Mouse (Mus musculus) right cerebral cortex, adult 18-20 months (tissue): Measurements from ENCODE around the gene Ralgapb.

Experiments used
- DNase-seq: peaks from one replicate; pipeline ENCODE4 v3.0.0; 2022; ENCODE audit warnings: mixed read lengths

The Ralgapb gene

DNA sequence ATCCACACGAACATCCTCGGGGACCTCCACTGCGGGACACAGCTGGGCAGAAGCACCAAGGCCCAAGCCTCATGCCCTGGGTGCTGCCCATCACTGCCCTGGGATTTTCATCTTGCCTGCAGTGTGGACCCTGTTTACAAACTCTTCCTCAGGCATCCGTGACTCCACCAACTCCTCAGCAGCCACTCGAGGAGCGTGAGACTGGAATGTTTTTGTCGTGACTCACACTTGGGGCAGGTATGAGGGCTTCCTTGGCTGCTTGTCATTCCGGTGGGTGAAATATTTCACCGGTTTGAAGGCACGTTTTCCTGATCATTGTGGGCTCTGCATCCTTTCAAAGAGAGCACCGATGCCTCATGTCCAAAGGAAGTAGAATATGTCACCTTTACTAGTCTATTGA is 109.4 kb downstream of the Ralgapb start:
- no peak for DNase-seq

DNA sequence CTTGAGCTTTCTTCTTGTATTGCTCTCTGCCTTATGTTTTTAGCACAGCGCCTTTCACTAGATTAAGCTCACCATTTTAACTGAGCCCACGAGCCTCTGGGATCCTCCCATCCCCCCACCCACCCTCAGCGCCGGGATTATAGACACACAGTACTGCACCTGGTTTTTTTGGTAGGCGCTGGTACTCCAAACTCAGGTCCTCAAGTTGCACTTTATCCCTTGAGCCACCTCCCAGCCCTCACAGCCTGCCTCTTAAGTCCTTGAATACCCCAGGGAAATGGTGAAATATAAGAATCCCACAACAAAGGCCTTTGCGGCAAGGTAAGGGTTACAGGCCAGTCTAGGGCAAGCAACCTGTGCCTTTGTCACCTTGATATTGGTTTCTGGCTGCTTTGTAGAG is 110.2 kb downstream of the Ralgapb start:
- DNase-seq = no peak

DNA sequence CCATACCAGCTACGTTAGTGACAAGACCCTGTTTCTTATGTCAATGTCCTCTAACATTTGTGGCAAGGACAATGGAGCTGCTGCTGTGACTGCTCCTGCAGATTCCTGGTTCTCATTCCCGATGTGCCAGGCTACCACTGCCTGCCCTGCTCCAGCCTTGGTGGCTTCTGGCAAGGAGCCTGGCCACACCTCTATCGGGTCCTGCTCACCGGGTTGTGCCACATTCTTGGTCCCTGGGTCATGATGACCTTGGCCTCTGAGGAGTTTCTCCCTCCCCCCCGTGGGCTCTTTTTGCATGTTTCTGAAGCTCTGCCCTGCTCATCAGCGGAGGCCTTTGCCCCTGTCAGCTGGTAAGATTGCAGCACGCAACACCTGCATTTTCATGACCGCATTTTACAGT is 113.4 kb downstream of the Ralgapb start:
- DNase-seq = no peak

DNA sequence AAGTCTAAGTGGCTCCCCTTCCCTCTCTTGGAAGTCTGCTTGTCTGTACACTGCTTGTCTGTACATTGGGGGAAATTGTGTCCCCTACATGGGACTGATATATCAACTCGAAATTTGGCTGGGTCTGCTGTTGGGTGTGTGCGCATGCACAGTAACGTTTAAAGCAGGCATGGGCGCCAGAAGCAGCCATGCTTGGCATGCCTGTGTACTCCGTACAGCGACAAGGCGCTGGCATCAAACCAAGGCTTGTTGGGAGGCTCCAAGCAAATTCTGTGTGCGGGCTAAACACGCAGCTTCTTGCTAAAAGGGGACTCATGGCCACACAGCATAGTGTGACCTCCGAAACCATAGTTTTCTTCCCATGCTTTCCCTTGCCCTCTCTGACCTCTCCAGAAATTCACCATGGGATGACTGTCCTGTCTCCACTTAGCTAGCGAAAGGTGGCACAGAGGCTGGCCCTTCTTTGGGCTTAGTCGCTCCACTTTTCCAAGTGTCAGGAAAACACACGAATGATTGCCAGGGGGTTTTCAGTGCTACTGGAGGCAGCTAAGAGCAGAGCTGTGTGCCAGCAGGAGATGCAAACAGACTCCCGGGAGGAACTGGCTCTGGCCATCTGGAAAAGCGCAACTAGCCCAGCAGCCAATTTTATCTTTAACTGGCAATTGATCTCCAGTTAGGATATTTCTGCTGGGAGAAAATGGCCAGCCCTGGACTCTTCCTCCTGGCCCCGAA is 114.6 kb downstream of the Ralgapb start:
- no peak for DNase-seq

GRCm38 (mm10) chr2:158534090-158534489 is 124.4 kb downstream of the Ralgapb start:
- DNase-seq = peak; percentile 57

DNA sequence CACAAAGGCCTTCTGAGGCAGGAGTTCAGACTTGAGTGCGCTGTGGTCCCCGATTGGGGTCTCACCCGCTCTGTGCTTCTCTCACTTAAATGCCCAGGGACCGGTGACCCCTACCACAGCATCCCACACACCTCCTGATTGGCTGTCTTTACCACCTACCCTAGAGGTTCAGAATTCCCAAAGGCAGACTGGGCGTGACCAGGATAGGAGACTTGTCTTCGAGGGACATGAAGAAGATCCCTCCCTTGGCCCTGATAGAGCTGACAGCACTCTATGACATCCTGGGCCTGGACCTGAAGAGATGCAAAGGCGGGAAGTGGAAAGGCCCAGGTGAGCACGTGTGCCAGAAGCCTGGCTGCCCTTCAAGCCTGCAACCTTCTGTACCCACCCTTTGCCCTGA is 124.9 kb downstream of the Ralgapb start:
- DNase-seq = no peak

DNA sequence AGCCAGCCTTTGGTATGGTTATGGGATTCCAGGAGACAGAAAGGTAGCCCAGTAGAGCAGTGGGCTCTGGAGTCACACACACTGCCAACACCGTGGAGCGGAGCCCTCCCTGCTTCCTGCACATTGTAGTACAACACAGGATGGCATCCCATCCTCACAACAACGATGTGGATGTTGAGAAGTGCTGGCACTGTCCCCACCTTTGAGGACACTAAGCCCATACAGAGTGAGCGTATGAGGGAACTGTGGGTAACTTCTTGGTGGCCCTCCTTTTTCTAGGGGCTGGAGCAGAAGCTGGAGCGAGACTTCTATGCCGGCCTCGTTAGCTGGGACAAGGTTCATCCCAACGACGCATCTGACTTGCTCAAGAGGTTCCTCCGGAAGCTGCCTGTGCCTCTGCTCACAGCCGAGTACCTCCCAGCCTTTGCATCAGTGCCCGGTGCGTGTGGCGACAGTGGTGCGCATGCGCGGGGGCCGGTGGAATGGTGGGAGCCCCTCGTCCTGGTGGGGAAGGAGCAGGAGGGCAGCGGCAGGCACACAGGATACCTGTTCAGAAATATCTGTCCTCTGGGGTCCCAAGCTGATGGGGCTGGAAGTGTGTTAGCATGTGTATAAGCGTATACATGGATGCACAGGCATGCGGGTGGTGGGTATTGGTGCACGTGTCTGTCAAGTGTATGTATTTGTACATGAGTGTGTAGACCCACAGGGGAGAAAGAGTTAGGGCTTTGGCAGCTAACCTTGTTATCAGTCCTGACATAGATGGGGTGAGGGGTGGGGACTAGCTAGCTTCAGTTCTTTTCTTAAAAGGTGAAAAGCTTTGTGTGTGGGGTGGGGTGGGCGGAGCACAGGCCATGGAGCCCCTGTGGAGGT is 130.0 kb downstream of the Ralgapb start:
- no peak for DNase-seq

GRCm38 (mm10) chr2:158541286-158541685 is 131.6 kb downstream of the Ralgapb start:
- DNase-seq = no peak

DNA sequence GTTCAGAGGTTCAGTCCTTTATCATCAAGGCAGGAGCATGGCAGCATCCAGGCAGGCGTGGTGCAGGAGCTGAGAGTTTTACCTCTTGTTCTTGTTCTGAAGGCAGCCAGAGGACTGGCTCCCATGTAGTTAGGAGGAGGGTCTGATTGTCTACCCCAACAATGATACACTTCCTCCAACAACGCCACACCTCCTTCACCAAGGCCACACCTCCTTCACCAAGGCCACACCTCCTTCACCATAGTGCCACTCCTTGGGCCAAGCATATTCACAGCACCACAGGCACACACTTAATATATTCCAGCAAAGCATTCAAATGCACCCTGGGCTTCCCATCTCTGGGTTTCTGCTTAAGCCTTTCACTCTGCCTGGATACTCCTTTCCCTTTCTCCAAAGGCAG is 135.6 kb downstream of the Ralgapb start:
- DNase-seq = no peak

DNA sequence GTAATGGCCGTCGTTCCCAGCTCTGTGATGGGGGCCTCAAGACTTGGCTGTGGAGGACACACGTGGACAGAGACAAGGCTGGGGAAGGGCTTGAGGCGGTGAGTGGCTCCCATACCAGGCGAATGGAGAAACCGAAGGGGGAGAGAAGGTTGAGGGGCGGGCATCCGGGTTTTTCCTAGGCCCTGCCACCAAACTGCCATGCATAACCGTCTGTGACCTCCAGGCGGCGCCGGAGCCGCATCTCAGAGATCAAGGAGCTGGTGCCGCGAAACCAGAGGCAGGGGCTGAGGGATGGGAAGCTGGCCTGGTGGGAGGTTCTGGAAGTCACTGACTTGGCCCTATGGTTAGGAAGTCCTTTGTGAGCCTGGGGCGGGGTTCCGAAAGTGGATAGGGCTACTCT is 137.1 kb downstream of the Ralgapb start:
- peak; percentile 69 for DNase-seq
